Mouse (Mus musculus) A20 (cell line): ENCODE results near the gene Rnf183.
A peak's percentile ranks its signal among the peaks of the same experiment; 100 is the strongest.
"Not testable (repeated sequence)": the region's sequence is repeated elsewhere in the genome, so short reads cannot be mapped to it uniquely, and the experiment has no call there.

ENCODE experiments used
- DNase-seq: peaks from one replicate; pipeline ENCODE4 v3.0.0-alpha.2; 2011; ENCODE audit warnings: low read depth, low spot score

Gene Rnf183

DNA sequence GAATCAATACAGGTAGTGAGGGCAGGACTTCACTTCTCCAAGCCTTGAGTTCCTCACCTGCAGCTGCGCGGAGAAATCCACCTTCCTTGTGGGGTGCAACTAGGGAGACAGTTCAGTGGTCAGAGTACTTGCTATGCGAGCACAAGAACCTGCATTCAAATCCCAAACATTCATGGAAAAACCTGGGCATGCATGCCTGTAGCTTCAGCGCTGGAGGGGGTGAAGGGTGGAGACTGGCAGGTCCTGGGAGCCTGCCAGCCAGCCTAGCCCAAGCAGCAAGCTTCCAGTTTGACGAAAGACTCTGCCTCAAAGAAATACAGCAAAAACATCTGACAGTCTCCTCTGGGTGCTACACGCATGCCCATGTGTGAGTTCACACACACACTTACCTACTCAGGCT lies at the start of gene Rnf183:
Gene Rnf183 (minus strand): TSS at position 172 of the 400 bp plus-strand sequence.
- DNase-seq, result peak; percentile 44

DNA sequence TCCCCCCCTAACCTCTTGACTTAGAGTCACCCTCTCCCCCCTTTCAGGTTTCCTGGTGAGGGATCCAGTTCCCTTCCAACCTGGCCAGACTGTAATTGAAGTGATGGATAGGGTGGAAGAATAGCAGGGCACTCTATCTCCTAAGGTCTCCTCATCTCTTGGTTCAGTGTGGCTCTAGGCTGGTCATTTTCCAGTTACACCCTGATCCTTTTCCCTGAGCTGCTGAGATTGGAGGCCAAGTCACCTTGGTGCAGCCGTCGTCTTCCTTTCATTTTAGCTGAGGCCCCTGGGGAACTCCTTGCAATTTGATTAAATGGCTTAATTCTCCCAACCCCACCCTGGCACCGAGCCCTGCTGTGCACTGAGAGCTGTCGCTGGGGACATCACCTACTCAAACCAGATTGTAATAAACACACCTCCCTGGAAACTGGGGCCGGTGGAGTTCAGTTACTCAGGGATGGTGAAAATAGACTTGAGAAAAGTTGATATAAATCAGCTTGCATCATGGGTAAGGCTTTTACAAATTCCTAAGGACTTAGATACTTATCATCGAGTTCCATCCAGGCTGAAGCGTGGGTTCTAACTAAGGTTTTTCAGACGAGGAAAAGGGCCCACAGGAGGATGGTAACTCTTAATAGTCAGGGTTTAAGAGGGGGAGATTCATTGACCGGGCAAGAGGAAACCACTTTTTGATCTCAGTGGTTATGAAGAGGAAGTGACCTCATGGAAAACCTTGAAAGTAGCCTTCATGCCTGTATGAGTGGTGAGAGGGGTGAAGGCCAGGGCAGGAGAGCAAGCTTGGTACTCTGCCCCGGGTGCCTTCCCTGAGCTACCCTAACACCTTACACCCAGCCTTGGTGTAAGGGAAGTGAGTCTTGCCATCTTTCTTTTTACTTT lies 45.9 kb upstream of the Rnf183 start:
- peak; percentile 65 for DNase-seq

DNA sequence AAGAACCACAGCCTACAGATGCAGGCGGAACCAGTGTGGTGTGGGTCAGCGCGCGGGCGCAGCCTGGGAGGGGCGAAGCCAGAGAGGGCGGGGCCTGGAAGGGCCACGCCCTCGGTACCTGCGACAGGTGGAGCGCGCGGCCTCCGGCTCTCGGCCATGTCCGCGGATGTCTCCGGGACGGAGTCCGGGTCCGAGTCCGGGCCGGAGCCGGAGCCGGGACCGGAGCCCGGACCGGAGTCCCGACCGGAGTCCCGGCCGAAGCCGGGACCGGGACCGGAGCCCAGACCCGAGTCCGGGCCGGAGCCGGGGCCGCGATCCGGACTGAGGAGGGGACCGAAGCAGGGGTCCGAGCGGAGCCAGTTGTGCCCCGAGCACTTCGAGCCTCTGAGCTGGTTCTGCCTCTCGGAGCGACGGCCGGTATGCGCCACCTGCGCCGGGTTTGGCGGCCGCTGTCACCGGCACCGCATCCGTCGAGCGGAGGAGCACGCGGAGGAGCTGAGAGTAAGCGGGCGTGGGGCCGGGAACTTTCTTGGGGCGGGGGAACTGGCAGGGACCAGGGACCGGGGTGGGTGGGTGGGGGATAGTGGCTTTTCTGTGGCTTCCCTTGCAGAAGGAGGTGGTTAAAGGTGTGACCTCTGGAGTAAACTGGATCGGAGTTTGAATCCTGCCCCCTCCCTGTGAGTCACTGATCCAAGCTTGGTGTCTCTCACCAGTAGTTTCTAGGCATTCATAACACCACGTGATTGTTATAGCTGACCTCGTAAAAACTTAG lies 45.1 kb upstream of the Rnf183 start, which contains the start of gene Bspry:
Gene Bspry (plus strand): TSS at position 117 of the 772 bp plus-strand sequence.
- DNase-seq, result no peak

DNA sequence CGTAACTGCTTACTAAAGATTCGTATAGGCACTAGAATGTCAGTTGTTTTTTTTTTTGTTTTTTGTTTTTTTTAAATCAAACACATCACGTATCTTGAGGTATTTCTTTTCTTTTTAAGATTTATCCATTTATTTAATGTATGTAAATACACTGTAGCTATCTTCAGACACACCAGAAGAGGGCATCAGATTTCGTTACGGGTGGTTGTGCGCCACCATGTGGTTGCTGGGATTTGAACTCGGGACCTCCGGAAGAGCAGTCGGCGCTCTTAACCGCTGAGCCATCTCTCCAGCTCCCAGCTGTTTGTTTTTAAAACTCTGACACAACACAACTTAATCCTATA lies 44.5 kb upstream of the Rnf183 start:
- DNase-seq, result not testable (repeated sequence)

DNA sequence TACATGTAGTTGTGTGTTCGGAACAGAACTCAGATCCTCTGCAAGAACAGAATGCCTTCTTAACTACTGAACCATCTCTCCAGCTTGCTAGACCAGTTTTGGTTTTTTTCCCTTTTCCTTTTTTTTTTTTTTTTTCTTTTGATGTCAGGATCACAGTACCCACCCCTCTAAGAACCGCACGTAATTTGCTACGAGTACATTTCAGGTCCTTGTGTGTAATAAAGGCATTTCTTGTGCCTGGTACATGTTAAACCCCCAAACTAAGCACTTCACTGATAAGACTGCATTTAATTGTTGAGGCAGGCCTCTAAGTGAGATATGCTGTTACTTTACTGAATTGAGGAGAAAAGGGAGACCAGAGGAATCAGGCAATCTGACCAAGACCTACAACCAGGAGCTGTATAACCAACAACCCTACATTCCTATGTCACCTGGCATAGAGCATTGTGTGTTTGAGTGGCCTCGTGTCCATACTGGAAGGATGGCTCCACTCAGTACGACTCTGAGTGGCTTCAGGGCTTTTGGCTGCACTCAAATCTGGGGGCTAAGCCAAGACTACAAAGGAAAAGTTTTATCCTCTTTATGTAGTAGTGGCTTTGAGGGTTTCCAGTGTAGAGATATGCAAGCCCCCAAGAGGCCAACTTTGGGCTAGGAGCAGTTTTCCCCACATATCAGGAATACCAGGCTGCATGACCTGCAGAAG lies 42.6 kb upstream of the Rnf183 start:
- DNase-seq, result no peak

DNA sequence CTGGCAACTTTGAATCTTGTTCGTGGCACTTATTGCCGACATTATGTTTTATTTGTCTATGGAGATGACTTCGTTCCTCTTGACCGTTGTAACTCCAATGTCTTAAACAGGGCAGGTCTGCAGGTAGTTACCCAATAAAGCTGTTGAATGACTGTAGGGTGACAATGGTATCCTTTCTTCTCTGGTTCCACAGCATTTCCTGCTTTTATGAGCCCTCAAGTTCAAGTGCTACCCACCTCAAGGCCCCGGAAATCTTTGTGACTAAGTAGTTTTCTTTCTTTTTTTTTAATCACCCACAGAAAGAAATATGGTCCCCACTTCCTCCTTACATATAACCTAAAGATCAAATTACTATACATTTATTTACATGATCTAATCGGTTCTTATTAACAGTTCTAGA lies 40.7 kb upstream of the Rnf183 start:
- no peak for DNase-seq

DNA sequence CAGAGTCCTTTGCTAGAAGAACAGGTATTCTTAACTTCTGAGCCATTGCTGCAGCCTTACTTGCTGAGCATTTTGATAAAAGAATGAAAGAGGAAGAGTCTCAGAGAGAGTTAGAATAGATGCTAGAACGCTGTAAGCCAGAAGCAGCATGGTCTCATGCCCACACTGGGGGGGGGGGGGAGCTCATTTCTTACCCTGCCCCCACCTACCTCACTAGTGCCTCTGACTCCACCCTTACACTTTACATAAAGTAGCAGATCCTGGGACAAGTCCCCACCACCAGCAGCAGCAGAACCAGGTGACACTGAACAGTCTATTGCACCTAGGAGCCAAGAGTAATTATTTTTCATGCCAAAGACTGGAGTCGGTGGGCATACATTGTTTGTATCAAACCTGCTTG lies 40.1 kb upstream of the Rnf183 start:
- DNase-seq, result no peak

DNA sequence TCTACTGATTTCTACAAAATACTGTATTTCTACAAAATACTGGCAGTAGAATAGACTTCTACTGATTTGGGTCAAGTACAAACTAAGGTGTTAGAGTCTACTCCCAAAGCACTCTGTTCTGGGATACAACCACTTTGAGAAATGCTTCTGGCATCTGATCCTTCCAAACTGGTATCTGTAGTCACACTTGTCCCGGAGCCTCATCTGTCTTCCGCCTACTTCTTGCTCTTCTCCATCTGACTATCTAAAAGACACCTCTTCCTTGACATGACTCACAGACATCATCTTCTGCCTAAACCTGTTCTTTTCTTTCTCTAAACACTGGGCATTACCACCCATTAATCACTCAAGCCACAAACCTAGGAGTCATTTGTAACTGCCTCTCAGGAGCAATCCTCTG lies 37.0 kb upstream of the Rnf183 start:
- DNase-seq, result no peak

DNA sequence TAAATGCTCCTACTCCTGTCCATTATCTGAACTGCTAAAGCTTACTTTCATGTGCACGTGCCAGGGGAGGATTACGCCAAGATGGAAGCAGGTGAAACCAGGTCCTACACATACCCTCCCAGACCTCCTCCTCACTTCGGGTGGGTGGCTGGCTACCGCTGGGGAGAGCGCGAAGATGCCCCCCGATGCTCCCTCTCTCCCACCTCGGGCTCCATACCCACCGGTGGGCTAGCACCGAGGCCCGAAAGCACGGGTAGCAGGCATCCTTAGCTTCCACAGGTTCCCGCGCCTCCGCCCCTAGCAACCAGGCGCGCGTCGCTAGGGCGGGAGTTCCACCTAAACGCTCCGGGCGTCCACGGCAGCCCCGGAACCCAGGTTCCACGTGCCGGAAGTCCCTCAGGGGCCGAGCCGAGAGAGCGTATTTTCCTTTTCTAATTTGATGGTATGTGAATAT lies 35.6 kb upstream of the Rnf183 start, which contains the start of gene Wdr31:
Gene Wdr31 (minus strand): TSS at position 299 of the 454 bp plus-strand sequence.
- peak; percentile 89 for DNase-seq

DNA sequence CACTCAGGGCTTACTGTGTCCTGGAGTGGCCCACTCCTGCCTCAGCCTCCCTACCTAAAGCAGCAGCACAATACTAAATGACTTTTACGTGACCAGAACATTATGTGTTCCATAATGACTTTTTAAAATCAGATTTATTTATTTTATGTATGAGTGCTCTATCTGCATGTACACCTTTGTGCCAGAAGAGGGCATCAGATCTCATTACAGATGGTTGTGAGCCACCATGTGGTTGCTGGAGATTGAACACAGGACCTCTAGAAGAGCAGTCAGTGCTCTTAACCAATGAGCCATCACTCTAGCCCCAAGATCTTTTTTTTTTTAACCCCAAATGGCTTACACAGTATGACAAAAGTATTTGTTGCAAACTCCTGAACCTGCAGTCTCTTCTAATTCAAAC lies 33.1 kb upstream of the Rnf183 start:
- DNase-seq, result peak; percentile 49

DNA sequence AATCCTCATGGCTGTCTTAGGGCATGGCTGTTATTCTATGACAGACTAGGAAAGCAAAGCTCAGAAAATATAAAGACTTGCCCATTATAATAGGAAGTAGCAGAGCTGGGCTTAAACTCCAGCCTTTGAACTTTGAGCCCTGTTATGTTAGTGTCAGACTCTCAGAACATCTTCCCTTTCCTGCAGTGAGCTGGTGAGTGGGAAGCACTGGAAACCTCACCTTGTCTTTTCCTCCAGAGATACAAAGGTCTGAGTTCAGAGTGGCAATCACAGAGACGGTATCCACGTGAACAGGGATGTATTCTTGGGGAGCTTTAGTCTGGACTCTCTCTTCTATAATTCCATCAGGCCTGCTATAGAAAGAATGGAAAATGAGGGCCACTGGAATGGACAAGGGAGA lies 28.1 kb upstream of the Rnf183 start:
- DNase-seq, result no peak

DNA sequence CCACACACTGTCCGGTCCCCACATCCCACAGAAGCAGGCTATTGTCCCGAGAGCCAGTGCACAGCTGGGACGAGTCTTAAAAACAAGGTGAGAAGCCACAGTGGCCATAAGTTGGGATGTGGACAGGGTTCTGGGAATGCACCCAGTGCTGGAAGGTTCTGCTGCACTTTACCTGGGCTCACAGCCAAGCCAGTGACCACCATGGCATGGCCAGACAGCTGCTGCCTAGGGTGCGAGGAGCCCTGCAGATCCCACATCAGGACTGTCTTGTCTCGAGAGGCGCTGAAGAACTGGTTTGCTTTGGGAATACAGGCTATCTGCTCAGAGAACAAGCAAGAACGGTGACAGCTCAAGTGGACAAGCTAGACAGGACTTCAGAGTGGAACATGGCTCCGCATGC lies 25.3 kb upstream of the Rnf183 start:
- no peak for DNase-seq

DNA sequence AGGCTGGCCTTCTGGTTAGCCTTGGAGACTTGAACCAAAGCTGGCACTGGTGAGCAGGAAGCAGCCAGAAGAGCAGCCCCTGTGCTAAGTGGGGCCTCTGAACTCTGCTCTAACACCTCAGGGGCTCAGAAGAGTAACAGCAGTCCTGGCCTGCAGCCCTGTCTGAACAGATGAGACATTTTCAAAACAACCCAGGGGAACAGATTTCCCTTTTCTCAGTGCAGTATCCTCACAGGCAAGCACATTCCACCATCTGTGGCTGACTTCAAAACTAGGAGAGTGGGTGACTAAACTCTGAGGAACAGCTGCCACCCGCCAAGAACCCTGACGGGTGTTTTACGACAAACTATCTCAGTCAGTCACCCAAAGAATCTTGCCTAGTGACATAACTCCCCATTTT lies 24.0 kb upstream of the Rnf183 start:
- DNase-seq, result no peak

DNA sequence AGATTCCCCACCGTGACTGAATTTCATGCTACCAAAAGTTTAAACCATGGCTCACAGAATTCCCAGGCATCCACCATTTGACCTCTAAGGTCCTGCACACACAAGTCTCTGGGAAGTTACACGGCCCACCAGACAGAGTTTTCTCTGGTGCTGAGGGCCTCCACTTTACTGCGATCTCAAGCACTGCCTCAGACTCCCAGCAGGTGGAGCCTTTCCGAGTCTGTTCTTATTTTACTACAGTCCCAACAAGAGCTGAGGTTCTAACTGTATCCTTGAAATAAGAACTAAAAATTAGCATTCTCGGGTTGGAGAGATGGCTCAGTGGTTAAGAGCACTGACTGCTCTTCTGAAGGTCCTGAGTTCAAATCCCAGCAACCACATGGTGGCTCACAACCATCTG lies 19.9 kb upstream of the Rnf183 start:
- peak; percentile 64 for DNase-seq

DNA sequence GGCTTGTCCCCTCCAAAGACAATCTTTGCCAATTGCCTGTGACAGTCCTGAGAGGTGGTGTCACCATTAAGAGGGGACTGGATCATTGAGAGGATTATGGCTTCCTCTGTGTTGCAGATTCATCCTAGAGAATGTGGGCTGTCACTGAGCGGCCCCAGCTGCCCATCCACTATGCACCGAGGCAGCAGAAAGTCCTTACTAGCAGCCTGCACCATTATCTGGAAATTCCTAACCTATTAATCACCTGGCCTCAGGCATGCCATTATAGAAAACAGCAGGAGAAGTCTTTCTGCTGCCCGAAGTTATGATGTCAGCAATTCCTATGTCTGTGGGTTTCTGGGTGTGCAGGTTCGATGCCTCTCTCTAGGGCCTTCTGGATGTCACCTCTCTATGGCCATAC lies 5.9 kb upstream of the Rnf183 start:
- no peak for DNase-seq

DNA sequence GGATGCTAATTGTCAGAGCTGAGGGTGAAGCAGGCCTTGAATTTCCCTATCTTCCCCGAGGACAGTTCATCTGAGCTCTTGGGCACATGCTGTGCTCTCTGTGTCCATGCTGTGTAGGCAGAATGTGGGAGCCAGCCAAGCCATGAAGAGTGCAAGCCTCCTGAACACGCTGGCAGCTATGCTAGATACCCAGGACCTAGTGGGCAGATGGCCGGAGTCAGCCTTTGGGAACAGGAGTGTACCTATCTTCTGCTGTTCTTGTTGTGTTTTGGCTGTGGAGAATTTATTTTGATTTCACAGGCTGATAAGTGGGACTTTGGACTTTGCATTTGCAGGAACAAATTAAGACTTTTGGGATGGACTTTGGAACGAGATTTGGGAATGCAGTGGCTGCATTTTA lies 5.5 kb upstream of the Rnf183 start:
- no peak for DNase-seq

DNA sequence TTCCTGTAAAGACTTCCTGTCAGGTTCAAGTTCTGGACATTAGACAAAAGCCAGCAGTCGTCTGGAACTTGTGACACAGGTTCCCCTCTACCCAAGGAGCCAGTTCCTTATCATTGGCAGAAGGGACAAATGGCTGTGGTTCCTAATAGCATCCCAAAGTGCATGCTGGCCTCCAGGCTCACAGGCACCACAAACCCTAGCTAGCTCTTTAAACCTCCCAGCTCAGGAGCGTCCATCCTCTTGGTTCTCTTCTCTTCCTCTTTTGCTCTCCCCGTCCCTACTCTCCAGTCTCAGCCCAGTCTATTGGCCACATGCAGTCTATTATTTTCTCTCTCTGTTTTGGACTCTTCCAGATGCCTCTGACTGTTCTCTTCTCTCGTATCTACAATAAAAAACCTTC lies 4.7 kb upstream of the Rnf183 start:
- DNase-seq, result no peak

DNA sequence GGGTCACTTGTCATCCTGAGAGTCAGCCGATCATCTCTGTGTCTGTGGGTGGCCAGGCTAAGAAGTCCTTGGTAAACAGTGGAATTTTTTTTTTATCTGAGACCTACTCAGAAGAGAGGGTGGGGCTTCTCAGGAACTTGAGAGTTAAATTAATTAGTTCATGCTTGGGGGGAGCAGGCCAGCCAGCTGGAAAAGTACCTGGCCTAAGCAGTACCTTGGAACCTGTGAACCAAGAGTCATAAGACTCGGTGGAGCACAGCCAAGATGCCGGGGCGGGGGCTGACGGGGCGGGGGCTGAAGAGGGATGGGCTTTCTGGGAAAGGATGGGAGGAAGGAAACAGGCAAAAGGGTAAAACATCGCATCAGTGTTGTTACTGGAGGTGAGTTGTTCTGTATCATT lies 2.8 kb upstream of the Rnf183 start:
- DNase-seq, result no peak

DNA sequence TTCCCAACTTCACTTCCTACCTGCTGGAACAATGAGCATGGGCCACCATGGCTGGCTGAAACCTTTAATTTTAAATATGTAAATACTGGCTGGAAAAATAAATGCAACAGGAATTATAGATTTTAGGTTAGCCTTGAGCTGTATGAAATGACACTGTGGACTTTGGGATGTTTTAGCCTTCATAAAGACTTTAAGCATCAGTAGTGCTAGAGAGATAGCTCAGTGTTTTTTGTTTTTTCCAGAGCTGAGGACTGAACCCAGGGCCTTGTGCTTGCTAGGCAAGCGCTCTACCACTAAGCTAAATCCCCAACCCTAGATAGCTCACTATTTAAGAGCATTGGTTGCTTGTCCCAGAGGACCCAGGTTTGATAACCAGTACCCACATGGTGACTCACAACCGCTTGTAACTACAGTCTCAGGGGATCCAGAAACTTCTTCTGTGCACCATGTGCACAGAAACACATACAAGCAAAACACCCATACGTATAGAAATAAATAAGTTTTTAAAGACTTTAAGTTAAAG lies 2.3 kb upstream of the Rnf183 start:
- DNase-seq, result no peak

DNA sequence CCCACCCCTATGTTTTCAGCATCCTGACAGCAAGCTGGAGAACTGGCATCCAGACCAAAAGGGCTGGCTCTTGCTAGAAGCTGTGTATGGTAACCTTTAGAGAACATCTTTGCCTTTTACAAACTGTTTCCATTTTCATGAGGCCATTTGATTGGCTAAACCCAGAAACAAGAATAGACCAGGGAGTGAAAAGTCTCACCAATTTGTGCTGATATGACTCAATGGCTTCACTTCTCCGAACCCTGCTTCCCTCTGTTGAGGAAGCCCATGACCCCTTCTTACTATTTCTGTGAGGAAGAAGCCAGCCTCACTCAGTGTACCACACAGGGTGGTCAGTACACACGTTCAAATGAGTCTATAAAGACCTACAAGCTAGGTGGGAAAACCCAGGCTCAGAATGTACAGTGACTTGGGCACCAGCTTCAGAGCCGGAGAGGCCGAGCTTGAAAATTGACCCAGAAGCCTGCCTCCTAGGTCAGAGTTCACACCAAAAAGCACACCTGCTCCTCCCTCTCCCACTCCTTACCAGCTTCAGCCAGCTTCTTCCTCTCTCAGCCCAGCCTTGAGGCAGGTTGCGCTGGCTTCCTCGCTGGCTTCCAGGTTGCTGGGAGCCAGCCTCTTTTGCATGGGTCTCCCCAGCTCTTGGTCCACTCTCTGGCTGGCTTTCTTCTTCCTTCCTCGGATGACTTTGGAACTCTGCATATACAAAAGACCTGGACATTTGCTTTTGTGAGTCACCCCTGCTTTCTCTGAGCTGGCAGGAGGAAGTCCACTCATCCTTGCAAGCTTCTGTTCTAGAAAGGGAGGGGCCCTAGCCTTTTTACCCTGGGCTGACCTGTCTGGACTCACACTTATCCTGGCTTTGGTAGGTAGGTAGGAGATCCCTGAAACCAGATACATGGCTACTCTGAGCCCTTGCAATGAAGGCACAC lies 847 bp downstream of the Rnf183 start:
- peak; percentile 67 for DNase-seq

DNA sequence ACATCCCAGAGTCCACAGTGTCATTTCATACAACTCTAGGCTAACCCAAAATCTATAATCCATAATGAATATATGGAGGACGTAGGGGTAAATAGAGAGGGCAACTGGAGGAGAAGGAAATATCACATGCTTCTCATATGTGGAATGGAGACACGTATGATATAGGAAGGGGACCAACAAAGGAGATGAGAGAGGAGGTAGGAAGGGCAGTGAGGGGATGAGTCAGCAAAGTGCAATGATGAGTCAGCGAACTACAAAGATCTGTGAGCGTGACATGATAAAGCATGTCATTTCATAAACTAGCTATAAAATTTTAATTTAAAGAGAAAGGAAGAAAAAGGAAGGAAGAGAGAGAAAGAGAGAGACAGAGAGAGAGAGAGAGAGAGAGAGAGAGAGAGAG lies 3.5 kb downstream of the Rnf183 start:
- peak; percentile 21 for DNase-seq
